Mouse (Mus musculus): Measurements from ENCODE around the gene Mvk. TPM values are rescaled to one million over a fixed set of nuclear protein-coding genes. Genes with fewer than 3 reads are reported as not detected.

Gene Mvk
- polyA plus RNA-seq (2011; ENCODE audit: insufficient read length, low read depth, missing spikeins): 24.4 and 26.3 TPM in 2 replicates

DNA sequence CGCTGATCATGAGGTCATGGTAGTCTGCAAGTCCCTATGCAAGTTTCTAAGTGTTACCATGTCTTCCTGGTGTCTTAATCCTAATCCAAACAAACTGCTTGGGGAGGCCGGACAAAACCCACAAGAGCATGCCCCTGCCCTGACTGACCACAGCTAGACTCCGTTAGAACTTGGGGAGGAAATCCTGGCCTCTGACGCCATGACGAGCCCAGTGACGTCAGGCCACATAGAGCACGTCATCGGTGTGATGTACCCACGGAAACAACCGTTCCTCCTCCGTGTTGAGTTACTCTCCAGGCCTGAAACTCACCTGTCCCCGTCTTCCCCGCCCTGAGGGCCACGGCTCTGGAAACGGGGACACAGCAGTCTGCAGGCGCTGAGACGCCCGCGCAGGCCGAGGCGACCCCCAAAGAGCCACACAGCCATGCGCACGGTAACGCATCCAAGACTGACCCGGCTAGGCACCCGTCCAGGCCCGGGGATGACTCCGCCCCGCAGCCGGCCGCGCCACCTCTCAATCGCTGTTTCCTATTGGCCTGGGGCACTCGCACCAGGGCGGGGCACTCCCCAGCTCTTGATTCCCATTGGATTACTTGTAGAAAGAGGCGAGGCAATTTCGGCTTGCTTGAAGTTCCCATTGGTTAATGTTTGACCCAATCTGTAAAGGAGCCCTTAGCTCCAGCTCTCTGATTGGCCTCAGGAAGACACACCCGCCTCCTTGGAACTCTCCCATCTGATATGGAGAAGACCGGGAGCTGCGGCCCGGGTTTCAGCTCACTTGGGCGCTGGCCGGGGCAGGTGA is at the start of gene Mvk, which contains the start of gene Mmab:
Gene Mvk (plus strand): TSS at position 704 of the 802 bp plus-strand sequence.
Gene Mmab (minus strand): TSS at position 495 of the 802 bp plus-strand sequence.
- H3K4me3 ChIP-seq (ENCODE audit: insufficient read depth, low read length): peak within 1 kb of the TSS; percentile 85
- TF ChIP-seq CTCF (IDR thresholded peaks at IDR 0.05; ENCODE audit: borderline replicate concordance, insufficient read depth, low read length) (no peak), POLR2A (IDR thresholded peaks at IDR 0.05; ENCODE audit: low read depth, low read length) (peak; percentile 65)
- H3K27ac ChIP-seq (ENCODE audit: insufficient read depth, low read length): no peak within 1 kb of the TSS; the same call in 1 of the 2 replicates
- H3K4me1 ChIP-seq (ENCODE audit: control insufficient read depth, insufficient read depth, low read length): no peaks in the 10 kb centered on the region

DNA sequence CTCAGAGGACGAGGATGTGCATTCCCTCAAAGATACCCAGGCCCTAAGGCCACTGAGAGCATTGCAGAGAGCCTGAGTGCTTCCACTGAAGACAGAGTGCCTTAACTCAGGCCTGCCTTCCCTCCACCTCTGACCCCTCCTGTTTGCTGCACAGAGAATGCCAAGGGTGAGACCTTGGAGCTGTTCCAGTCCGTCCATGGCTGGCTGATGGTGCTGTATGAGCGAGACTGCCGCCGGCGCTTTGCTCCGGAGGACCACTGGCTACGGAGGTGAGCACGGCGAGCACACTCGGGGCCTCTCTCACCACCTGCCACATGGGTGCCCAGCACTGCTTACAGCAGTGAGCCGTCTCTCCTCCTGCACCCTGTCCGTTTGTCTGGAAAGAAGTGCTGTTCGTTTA is 37.5 kb upstream of the Mvk start:
- Histone ChIP-seq H3K27ac (ENCODE audit: insufficient read depth, low read length) (peak overlapping the region; percentile 50; the same call in 1 of the 2 replicates), H3K4me3 (ENCODE audit: insufficient read depth, low read length) (no peak overlapping the region), H3K4me1 (ENCODE audit: control insufficient read depth, insufficient read depth, low read length) (peaks cover 14% of the 10 kb centered on the region)
- no peak for TF ChIP-seq POLR2A (IDR thresholded peaks at IDR 0.05; ENCODE audit: low read depth, low read length)
- no peak for TF ChIP-seq CTCF (IDR thresholded peaks at IDR 0.05; ENCODE audit: borderline replicate concordance, insufficient read depth, low read length)

DNA sequence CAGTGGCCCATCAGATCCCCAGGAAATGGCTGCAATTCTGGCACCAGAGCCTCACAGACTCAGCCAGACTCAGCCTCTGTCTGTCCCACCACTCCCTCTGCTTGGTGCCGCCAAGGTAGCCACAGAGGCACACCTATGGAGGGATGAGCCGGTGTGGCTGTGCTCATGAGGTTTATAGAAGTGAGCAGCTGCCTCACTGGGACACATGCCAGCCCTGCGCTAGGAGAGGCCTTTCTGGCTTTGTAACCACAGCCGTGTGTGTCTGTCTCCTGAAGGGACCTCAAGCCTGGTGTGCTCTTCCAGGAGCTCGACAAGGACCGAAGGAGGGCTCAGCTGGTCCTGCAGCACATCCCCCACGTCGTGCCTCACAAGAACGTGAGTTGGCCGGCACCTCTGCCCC is 36.8 kb upstream of the Mvk start:
- no peak overlapping the region for H3K4me3 ChIP-seq (ENCODE audit: insufficient read depth, low read length)
- TF ChIP-seq POLR2A (IDR thresholded peaks at IDR 0.05; ENCODE audit: low read depth, low read length): no peak
- no peak for TF ChIP-seq CTCF (IDR thresholded peaks at IDR 0.05; ENCODE audit: borderline replicate concordance, insufficient read depth, low read length)
- peak overlapping the region; percentile 50 for H3K27ac ChIP-seq (ENCODE audit: insufficient read depth, low read length)
- H3K4me1 ChIP-seq (ENCODE audit: control insufficient read depth, insufficient read depth, low read length): peaks cover 17% of the 10 kb centered on the region

DNA sequence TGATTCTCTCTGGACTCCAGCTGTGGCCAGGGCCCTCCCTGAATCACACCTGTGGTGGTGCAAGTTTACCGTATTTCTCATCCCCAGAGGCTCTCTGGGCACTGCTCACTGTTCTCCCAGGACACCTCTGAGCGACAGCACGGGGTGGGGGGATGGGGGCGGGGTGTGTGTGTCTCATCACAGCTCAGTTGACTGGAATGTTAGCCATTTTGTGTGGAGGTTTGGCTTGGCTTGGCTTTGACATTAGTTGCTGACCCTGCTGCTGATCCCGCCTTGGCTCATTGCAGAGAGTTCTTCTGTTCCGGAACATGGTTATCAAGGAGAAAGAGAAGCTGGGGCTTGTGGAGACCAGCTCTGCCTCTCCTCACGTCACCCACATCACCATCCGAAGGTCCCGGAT is 36.3 kb upstream of the Mvk start:
- Histone ChIP-seq H3K27ac (ENCODE audit: insufficient read depth, low read length) (peak overlapping the region; percentile 63), H3K4me3 (ENCODE audit: insufficient read depth, low read length) (no peak overlapping the region), H3K4me1 (ENCODE audit: control insufficient read depth, insufficient read depth, low read length) (peaks cover 21% of the 10 kb centered on the region)
- TF ChIP-seq POLR2A (IDR thresholded peaks at IDR 0.05; ENCODE audit: low read depth, low read length): no peak
- no peak for TF ChIP-seq CTCF (IDR thresholded peaks at IDR 0.05; ENCODE audit: borderline replicate concordance, insufficient read depth, low read length)

DNA sequence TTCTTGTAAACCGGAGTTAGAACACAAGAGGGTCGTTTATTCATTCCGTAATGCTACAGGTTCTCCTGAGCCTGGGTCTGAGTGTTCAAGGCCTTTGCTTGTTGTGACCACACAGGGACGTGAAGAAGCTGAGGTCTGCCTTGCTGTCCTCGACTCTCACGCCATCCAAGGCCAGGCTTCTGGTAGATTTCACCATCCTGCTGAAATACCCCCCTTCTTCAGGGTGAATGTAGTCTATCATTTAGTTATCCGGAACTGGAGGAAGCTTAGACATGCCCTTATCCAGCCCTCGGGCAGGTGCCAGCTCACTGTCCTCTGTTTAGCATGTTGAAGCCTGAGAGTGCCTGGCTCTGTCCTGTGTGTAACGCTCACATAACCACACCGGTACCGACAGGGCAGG is 35.2 kb upstream of the Mvk start:
- H3K27ac ChIP-seq (ENCODE audit: insufficient read depth, low read length): no peak overlapping the region
- H3K4me1 ChIP-seq (ENCODE audit: control insufficient read depth, insufficient read depth, low read length): peaks cover 29% of the 10 kb centered on the region
- H3K4me3 ChIP-seq (ENCODE audit: insufficient read depth, low read length): no peak overlapping the region
- no peak for TF ChIP-seq CTCF (IDR thresholded peaks at IDR 0.05; ENCODE audit: borderline replicate concordance, insufficient read depth, low read length)
- no peak for TF ChIP-seq POLR2A (IDR thresholded peaks at IDR 0.05; ENCODE audit: low read depth, low read length)

DNA sequence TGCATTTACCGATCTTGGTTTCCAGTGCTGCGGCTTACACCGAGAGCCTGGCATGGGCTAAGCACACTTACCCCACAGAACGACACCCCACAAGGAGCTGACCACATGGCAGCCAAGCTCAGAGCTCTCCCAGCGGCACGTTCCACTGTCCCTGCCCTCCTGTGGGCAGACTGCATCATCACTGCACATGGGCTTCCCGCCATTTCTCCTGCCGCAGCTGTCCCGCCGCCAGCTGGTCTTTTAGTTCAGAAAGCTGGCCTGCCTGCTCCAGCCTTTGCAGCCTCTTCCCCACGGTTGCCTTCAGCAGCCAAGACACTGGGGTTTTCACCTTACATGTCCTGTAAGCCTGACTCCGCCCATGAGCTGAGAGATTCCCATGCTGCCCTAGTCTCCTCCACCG is 33.6 kb upstream of the Mvk start:
- H3K4me3 ChIP-seq (ENCODE audit: insufficient read depth, low read length): no peak overlapping the region
- peaks cover 30% of the 10 kb centered on the region for H3K4me1 ChIP-seq (ENCODE audit: control insufficient read depth, insufficient read depth, low read length)

DNA sequence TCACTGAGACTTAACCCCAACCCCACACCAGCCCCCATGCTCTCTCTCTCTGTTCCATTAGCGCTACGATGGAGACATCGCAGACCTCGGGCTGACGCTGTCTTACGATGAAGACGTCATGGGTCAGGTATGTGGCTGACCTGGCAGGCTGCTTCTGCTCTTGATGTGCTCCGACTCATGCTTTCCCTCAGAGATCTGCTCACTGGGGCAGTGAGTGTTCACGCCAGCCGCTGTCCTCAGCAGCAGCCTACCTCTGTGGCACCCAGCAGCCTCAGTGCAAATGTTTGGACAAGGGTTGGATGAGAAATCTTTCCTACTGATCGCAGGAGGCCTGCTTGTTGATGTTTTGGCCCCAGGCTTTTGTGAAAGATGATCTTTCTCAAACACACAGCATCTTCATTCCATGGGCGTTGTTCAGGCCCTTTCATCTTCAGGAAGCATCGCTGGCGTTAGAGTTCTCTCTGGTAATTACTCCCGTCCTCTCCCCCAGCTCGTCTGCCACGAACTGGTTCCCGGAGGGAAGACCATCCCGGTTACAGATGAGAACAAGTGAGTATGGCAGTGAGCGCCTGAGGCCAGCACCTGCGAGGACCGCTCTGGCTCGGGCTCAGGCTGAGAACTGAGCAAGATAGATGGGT is 31.6 kb upstream of the Mvk start:
- no peak for TF ChIP-seq CTCF (IDR thresholded peaks at IDR 0.05; ENCODE audit: borderline replicate concordance, insufficient read depth, low read length)
- TF ChIP-seq POLR2A (IDR thresholded peaks at IDR 0.05; ENCODE audit: low read depth, low read length): no peak
- peak overlapping the region; percentile 47; the same call in 1 of the 2 replicates for H3K27ac ChIP-seq (ENCODE audit: insufficient read depth, low read length)
- peaks cover 22% of the 10 kb centered on the region for H3K4me1 ChIP-seq (ENCODE audit: control insufficient read depth, insufficient read depth, low read length)
- no peak overlapping the region for H3K4me3 ChIP-seq (ENCODE audit: insufficient read depth, low read length)

More for the DNA sequence above, 33.6 kb upstream of the Mvk start:
- no peak for TF ChIP-seq CTCF (IDR thresholded peaks at IDR 0.05; ENCODE audit: borderline replicate concordance, insufficient read depth, low read length)
- H3K27ac ChIP-seq (ENCODE audit: insufficient read depth, low read length): no peak overlapping the region

DNA sequence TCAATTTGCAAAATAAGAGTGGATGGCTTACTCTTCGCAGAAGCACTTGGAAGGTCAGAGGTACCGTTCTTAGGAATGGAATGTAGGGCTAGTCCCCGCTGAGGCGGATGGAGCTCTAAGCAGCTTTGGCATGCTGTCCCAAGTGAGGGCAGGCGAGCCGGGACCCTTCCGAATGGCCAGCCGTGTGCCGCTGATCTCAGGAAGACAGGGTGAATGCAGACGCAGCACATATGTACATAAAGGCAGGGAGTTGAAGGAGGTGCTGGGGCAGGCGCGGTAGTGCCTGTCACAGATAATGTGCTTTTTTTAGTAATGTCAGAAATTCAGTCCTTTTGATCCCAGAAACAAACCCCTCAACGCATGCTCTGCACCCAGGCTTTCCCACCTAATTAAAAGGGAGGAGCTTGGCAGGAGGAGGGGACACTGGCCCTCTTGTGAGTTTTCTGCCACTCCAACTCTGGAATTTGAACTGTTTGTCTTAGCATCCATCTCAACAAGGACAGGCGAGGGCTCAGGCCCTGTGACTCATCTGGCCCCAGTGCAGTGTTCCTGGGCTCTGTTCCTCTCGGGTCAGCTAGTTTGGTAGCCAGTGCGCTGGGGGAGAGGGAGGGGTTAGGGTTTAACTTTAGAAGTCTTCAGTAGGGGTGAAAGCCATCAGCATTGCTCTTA is 30.9 kb upstream of the Mvk start:
- Histone ChIP-seq H3K27ac (ENCODE audit: insufficient read depth, low read length) (peak overlapping the region; percentile 47; the same call in 1 of the 2 replicates), H3K4me1 (ENCODE audit: control insufficient read depth, insufficient read depth, low read length) (peaks cover 17% of the 10 kb centered on the region), H3K4me3 (ENCODE audit: insufficient read depth, low read length) (no peak overlapping the region)
- TF ChIP-seq CTCF (IDR thresholded peaks at IDR 0.05; ENCODE audit: borderline replicate concordance, insufficient read depth, low read length): no peak
- no peak for TF ChIP-seq POLR2A (IDR thresholded peaks at IDR 0.05; ENCODE audit: low read depth, low read length)

DNA sequence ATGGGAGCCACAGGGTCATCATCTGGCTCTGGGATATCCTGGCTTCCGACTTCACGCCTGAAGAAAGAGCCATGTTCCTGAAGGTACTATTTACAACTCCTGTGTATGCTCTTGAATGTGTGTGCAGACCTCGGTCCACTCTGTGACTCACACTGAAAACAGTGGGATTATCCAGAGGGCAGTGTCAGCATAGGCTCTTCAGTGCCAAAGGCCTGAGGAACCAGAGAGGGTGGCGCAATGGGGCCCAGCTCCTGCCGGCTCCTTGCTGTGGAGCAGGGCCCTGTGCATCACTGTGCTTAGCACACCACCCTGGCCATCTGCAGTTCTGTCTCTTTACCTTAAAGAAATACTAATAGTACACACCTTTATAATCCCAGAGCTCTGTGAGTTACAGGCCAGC is 28.5 kb upstream of the Mvk start:
- Histone ChIP-seq H3K4me3 (ENCODE audit: insufficient read depth, low read length) (no peak overlapping the region), H3K27ac (ENCODE audit: insufficient read depth, low read length) (no peak overlapping the region), H3K4me1 (ENCODE audit: control insufficient read depth, insufficient read depth, low read length) (peaks cover 17% of the 10 kb centered on the region; the same call in 1 of the 2 replicates)
- no peak for TF ChIP-seq CTCF (IDR thresholded peaks at IDR 0.05; ENCODE audit: borderline replicate concordance, insufficient read depth, low read length)
- no peak for TF ChIP-seq POLR2A (IDR thresholded peaks at IDR 0.05; ENCODE audit: low read depth, low read length)
